Mouse (Mus musculus): ENCODE results near the gene Fibp.

Gene Fibp

GRCm38 (mm10) chr19:5460465-5460911 is at the start of gene Fibp:
Gene Fibp (plus strand): TSS chr19:5460615.
- peak; percentile 91 for DNase-seq

- no peak for DNase-seq
Observed at GRCm38 (mm10) chr19:5410641-5411040, 49.8 kb upstream of the Fibp start.

GRCm38 (mm10) chr19:5411961-5412360 is 48.5 kb upstream of the Fibp start:
- DNase-seq, result no peak

- no peak for DNase-seq
Observed at GRCm38 (mm10) chr19:5413840-5414239, 46.6 kb upstream of the Fibp start.

GRCm38 (mm10) chr19:5414534-5414957 is 45.9 kb upstream of the Fibp start:
- peak; percentile 58 for DNase-seq

GRCm38 (mm10) chr19:5418750-5419466 is 41.5 kb upstream of the Fibp start:
- peak; percentile 28 for DNase-seq

GRCm38 (mm10) chr19:5419630-5420029 is 40.8 kb upstream of the Fibp start:
- no peak for DNase-seq

- no peak for DNase-seq
Observed at GRCm38 (mm10) chr19:5420579-5420978, 39.8 kb upstream of the Fibp start.

GRCm38 (mm10) chr19:5421784-5422183 is 38.6 kb upstream of the Fibp start:
- no peak for DNase-seq

- peak; percentile 14 for DNase-seq
Observed at GRCm38 (mm10) chr19:5422267-5422666, 38.1 kb upstream of the Fibp start.

- DNase-seq, result peak; percentile 17
Observed at GRCm38 (mm10) chr19:5422895-5423443, 37.4 kb upstream of the Fibp start.

- DNase-seq, result peak; percentile 29
Observed at GRCm38 (mm10) chr19:5423561-5423960, 36.9 kb upstream of the Fibp start.

- DNase-seq, result peak; percentile 74
Observed at GRCm38 (mm10) chr19:5424092-5424781, 36.2 kb upstream of the Fibp start.

- peak; percentile 90 for DNase-seq
Observed at GRCm38 (mm10) chr19:5424782-5425741, 35.4 kb upstream of the Fibp start, which contains the start of the genes Drap1 and AI837181. Gene Drap1 (minus strand): TSS chr19:5424979. Gene AI837181 (plus strand): TSS chr19:5425144.

- DNase-seq, result peak; percentile 27
Observed at GRCm38 (mm10) chr19:5425906-5426565, 34.4 kb upstream of the Fibp start.

GRCm38 (mm10) chr19:5426640-5427290 is 33.6 kb upstream of the Fibp start:
- DNase-seq, result peak; percentile 26

- peak; percentile 76 for DNase-seq
Observed at GRCm38 (mm10) chr19:5428083-5428482, 32.3 kb upstream of the Fibp start.

GRCm38 (mm10) chr19:5429219-5429618 is 31.2 kb upstream of the Fibp start:
- DNase-seq, result no peak

- DNase-seq, result peak; percentile 88
Observed at GRCm38 (mm10) chr19:5429806-5430205, 30.6 kb upstream of the Fibp start.

- peak; percentile 13 for DNase-seq
Observed at GRCm38 (mm10) chr19:5430408-5430807, 30.0 kb upstream of the Fibp start.

GRCm38 (mm10) chr19:5431911-5432464 is 28.4 kb upstream of the Fibp start:
- DNase-seq, result peak; percentile 13
